Mouse (Mus musculus) hematopoietic stem cell, adult 5-6 weeks (primary cell): ENCODE measurements at regions not wholly inside any gene's neighbourhood (a gene's known extent, or its start where the extent isn't known, plus 50 kb on each side); places are given as distances from the start of the nearest gene placed in this dataset.

Experiments
- ATAC-seq, 2 experiments: fragments of 125-278 bp in 1 of 2; replicated peaks in 1 of 2; 2 replicates each; pipeline ENCODE4 v1.8.0; 2016 to 2017; ENCODE audit warnings: inconsistent platforms in 2 of 2, mild to moderate bottlenecking in 2 of 2, moderate number of reproducible peaks in 2 of 2, low read depth in 1 of 2, moderate TSS enrichment in 1 of 2; ENCODE audit not compliant: low FRiP score in 2 of 2, poor library complexity in 2 of 2, severe bottlenecking in 2 of 2, insufficient read depth in 1 of 2, low TSS enrichment in 1 of 2

DNA sequence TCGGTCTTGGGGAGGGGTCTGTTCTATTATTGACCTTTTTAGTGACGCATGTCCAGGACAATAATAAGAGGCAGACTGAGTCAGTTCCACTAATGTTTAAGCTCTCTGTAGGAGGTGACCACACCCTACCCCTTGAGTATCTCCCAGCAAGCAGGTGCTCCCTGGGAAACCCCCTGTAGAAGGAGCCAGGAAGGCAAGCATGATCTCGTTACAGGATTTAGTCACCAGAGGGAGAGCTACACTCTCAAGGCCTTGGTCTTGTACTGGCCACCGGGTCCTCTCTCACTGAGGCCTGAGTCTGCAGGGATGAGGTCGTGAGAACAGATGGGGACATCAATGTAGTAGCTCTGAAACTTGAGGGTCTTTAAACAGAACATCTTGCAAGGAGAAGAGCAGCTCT is 55.3 kb upstream of the Ccnd2 start:
- ATAC-seq: no peak

DNA sequence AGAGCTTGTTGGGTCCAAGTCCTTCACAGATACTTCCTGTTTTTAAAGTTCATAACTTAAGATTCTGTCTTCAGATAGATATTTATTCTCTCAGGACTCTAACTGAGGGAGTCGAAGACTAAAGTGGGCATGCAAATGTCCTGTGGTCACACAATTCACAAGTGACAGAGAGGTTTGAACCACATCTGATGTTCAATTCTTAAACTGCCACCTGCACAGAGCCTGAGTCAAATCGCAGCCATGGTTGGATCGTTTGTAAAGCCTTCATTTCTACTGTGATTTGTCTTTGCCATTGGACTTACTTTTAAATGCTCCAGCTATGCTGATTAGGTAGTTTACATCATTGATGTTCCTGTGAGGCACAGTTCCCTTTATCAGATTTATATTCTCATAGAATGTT is 61.4 kb upstream of the Ccnd2 start:
- no peak for ATAC-seq

DNA sequence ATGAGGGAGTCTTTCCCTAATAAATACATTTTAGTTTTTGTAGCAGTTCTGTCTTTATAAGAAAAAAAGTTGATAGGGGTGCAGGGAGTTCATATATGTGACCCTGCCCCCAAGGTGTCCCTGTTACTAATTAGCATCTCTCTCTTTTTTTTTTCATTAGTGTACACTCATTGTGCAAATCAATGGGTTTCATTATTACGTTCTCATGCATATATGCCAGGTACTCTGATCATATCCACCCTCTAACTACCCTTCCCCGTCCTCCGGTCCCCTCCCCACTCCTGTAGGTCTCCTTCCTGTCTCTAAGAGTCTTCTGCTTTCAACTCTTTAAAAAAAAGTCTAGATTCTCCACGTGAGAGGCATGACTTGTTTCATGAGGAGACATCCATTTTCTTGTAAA is 63.9 kb upstream of the Ccnd2 start:
- ATAC-seq: no peak

DNA sequence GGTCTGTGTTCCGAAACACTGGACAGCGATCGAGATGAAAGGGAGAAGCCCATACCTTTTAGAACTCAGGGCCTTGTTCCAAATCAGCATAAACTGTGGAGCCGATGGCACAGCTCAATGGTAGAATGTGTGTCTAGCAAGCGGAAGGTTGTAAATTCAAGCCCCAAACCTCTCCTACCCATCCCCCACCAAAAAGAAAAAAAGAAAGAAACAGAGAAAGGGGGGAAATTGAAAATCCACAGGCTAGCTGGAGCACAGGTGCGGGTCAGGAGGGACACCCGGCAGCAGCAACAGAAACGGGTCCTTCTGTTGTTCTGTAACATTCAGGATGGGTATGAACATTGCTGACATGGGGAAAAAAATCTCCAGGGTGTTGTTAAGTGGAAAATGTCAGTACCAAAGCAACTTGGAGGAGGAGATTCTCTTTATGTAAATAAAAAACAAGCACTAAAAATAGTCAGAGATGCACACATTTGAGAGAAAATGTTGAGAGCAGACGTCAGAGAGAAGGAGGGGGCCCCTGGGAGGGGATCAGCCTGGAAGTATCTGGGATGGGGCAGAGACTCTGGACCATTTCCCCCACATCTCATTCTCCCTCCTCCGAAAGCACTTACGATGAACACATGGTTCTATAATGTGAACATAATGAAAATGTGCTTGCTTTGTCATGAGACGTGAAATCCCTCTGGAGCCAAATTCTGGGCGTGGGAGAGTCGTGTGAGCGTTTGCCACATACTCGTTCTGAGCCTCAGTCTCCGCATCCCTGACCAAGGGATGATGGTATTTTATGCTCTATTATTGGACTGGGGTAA is 66.8 kb upstream of the Ccnd2 start:
- ATAC-seq: no peak

- ATAC-seq: no peak
Measured at GRCm38 (mm10) chr6:127219446-127219802, 67.4 kb upstream of the Ccnd2 start.

- ATAC-seq: no peak
Measured at GRCm38 (mm10) chr6:127226242-127226983, 74.4 kb upstream of the Ccnd2 start.

GRCm38 (mm10) chr6:127236510-127237109 is 84.6 kb upstream of the Ccnd2 start:
- ATAC-seq: peak in 1 of 2 experiments; percentile 59; a peak in 1 of 4 replicates

DNA sequence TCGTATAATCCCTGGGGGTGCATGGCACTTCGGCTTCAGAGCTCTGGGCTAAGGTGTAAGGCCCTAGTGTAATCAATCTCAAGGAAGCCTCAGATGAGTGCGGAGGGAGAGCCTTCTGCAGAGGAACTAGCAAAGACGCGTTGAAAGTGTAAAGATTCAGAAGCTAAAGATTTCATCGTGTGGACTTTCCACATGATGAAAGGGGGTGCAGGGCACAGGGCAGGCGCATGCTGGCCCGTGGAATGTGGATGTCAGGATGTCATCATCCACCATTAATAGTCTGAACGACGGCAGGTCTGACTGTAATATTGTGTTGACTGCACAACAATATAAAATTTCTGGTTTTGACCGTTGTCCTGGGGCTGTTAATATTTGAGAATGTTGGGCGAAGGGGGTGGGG is 85.2 kb upstream of the Ccnd2 start:
- ATAC-seq: no peak

DNA sequence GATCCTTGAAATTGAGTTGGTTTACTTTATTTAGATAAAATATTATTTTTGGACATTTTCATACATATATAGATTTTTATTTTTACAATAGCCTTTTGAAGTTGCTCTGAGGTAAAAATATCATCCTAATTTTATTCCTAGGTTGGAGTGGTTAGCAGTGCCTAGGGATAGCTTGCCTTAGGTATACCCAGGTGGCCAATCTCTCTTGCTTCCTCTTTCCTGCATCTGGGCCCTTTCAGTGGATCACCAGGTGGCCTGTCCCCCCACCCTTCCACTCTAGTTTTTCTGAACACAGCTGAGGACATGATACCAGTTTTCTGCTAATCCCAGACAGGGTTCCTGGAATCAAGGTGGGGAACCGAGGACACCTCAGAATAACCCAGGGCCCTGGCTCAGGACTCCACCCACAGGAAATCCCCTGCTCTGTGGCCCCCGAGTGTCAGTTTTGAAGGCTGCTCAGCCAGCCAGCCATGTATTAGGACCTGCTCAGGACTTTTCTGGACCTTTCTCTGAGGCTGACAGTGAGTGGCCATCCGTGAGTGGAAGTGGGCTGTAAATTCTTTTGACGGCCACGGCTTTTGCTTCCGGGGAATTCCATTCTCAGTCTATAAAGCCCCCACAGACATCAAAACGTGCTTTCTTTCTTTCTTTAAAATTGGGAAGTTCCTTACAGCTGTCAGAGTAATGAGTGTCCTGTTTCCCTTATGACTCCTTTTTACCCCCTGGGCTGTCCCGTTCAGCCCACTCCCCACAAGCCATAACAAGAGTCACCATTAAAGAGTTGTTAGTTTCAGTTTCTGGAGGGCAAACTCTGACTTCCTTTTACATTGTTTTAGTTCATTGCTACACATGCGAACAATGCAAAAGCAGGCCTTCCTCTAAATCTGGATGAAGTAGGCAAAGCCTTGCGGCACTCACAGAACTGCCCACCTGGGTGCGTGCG is 87.8 kb upstream of the Ccnd2 start:
- ATAC-seq: peak; percentile 33 to 37; a peak in 2 of 4 replicates

GRCm38 (mm10) chr6:127240472-127241375 is 88.7 kb upstream of the Ccnd2 start:
- ATAC-seq: no peak

GRCm38 (mm10) chr6:127241693-127242425 is 89.9 kb upstream of the Ccnd2 start:
- no peak for ATAC-seq

DNA sequence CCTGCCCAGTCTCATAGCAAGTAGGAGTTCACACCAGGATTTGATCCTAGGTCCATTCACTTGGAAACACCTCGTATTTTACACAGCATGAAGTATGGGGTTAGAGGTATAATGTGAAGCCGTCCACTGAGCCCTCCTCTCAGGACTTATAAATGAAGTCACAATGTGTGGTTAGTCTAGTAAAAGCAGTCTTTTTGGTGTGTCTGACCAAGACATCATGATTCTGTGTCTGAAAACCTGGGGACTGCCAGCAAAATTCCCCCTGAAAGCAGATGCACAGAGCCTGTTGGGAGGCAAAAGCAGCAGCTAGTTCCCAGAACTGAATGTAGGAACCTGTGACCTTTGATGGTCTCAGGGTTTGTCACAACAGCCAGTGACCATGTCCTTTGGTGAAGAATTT is 91.0 kb upstream of the Ccnd2 start:
- no peak for ATAC-seq

DNA sequence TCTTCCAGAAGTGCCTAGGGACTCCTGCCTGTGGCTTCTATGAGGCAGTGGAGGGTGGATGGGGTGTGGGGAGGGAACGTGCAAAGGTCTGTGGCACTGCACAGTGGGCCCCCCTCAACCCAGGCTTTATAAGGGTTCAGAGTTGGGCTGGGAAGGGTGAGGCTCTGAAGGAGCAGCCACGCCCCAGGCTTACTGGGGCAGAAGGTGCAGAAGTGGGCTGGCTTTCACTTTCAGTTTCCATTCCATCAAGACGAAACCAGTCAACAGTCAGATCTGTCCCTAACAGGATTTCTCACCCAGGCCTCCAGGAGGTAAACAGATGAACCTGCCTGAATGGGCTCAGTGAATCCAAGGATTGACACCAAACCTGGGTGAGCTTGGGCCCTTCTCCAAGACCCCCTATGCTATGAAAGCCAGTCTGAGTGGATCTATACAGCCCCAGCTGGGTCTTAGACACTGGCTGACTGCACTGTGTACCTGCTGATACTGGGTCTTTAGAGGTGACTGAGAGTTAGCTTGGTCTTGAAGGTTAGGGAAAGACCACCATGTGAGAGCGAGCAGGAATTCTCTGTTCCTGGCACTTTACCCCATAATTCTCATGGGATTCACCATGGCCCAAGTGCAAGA is 93.9 kb upstream of the Ccnd2 start:
- ATAC-seq: peak; percentile 82 to 94

DNA sequence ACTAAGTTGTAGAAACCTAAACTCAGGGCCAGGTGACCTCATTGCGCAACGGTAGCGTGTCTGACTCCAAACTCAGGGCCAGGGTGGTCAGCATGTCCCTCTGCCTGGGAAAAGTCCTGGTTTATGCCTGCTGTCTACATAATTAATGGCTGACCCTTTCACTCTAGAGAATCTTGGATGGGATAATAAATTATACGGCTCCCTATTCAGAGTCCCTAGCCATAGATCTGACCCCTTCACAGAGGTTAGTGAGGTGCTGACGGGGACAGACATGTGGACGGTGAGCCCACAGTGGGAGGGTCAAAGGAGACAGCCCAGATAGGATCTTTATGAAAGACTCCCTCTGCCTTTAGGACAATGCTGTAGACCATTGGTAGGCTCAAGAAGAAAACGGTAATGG is 94.7 kb upstream of the Ccnd2 start:
- ATAC-seq: no peak

DNA sequence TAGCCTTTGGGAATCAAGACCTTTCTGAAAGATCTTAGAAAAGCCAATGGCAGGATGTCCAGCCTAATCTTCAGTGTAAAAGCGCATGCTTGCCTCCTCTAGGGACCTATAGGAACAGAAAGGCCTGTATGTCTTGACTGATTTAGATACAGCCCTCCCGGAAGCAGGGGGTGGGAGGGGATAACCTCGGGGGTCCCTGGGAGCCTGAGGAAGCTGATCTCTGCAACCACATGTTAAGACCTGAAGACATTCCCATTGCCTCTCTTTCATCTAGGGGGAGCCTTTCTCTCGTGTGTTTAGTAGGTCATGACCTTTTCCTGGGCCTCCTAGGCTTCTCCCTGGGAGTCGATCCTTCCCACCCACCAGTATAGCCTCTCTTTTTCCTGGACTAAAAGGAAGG is 95.3 kb upstream of the Ccnd2 start:
- ATAC-seq: no peak
